Mouse (Mus musculus) monocyte, adult 59 days (primary cell): Measurements from ENCODE around the gene Hagh. TPM values are rescaled to one million over a fixed set of nuclear protein-coding genes. Genes with fewer than 3 reads are reported as not detected.

Source experiments
- total RNA-seq, 2 experiments: library from RNA; stranded (reverse); gene quantifications; one replicate each; pipeline ENCODE4 v1.2.4; 2023

Gene Hagh
- total RNA-seq = 10 to 100 TPM; 46.8 to 63.2 TPM

GRCm38 (mm10) chr17:24839842-24840241 is at the start of gene Hagh:
Gene Hagh, plus strand, starts transcription at chr17:24840143.

GRCm38 (mm10) chr17:24803952-24804951 is 35.7 kb upstream of the Hagh start, which contains the start of gene Meiob:
Gene Meiob, plus strand, starts transcription at chr17:24804289.

GRCm38 (mm10) chr17:24850065-24850772 is 10.3 kb downstream of the Hagh start, which contains the start of gene Fahd1:
Gene Fahd1, minus strand, starts transcription at chr17:24850364.

GRCm38 (mm10) chr17:24865776-24866175 is 25.8 kb downstream of the Hagh start, which contains the start of gene Igfals:
Gene Igfals, plus strand, starts transcription at chr17:24865997.

GRCm38 (mm10) chr17:24886134-24886931 is 46.4 kb downstream of the Hagh start, which contains the start of the genes Nubp2 and Spsb3:
Gene Nubp2, minus strand, starts transcription at chr17:24886349.
Gene Spsb3, plus strand, starts transcription at chr17:24886643.

GRCm38 (mm10) chr17:24894995-24895547 is 55.1 kb downstream of the Hagh start, which contains the start of the genes Eme2 and Mrps34:
Gene Eme2, minus strand, starts transcription at chr17:24895087.
Gene Mrps34, plus strand, starts transcription at chr17:24895116.

GRCm38 (mm10) chr17:24896241-24896992 is 56.5 kb downstream of the Hagh start, which contains the start of gene Nme3:
Gene Nme3, plus strand, starts transcription at chr17:24896500.

Other genes starting within 250 kb of the Hagh start
- 10 to 100 TPM; 68.8 to 75.5 TPM for gene Tsc2, start 207.5 kb upstream of the Hagh start, total RNA-seq
- 1 to 10 TPM; 1.7 to 2.5 TPM for gene Nthl1, start 207.5 kb upstream of the Hagh start, total RNA-seq
- gene Slc9a3r2, start 189.8 kb upstream of the Hagh start, total RNA-seq = 1 to 10 TPM; 2.1 to 2.9 TPM
- not detected for gene Npw, start 181.7 kb upstream of the Hagh start, total RNA-seq
- 10 to 100 TPM; 46.6 to 48.8 TPM for gene Zfp598, start 170.5 kb upstream of the Hagh start, total RNA-seq
- not detected for gene Syngr3, start 150.2 kb upstream of the Hagh start, total RNA-seq
- gene Gfer, start 144.0 kb upstream of the Hagh start, total RNA-seq = 10 to 100 TPM; 15.5 to 18.1 TPM
- gene Noxo1, start 143.9 kb upstream of the Hagh start, total RNA-seq = 1 to 10 TPM; 3.4 to 5.3 TPM
- gene Tbl3, start 132.5 kb upstream of the Hagh start, total RNA-seq = 10 to 100 TPM; 16.1 to 22.1 TPM
- not detected for gene Rnf151, start 122.1 kb upstream of the Hagh start, total RNA-seq
- gene Rps2, start 122.0 kb upstream of the Hagh start, total RNA-seq = 100 to 1,000 TPM; 714 to 754 TPM
- 100 to 1,000 TPM in 1 of 2 experiments, 10 to 100 TPM in 1; 70.4 to 102 TPM for gene Ndufb10, start 115.7 kb upstream of the Hagh start, total RNA-seq
- gene Rpl3l, start 112.3 kb upstream of the Hagh start, total RNA-seq = 1 to 10 TPM; 1.6 to 3.7 TPM
- gene Msrb1, start 103.5 kb upstream of the Hagh start, total RNA-seq = 100 to 1,000 TPM; 740 to 885 TPM
- not detected for gene Hs3st6, start 87.2 kb upstream of the Hagh start, total RNA-seq
- gene Meiob, start 35.9 kb upstream of the Hagh start, total RNA-seq = not detected
- gene Fahd1, start 10.2 kb downstream of the Hagh start, total RNA-seq = 1 to 10 TPM; 2.6 TPM
- gene Igfals, start 25.9 kb downstream of the Hagh start, total RNA-seq = 1 to 10 TPM in 1 of 2 experiments, under 1 TPM in 1; 0.84 to 1.5 TPM
- gene Nubp2, start 46.2 kb downstream of the Hagh start, total RNA-seq = 10 to 100 TPM; 60.0 to 60.2 TPM
- 10 to 100 TPM; 26.4 to 26.5 TPM for gene Spsb3, start 46.5 kb downstream of the Hagh start, total RNA-seq
- 10 to 100 TPM; 23.1 to 23.8 TPM for gene Eme2, start 54.9 kb downstream of the Hagh start, total RNA-seq
- 10 to 100 TPM; 22.5 to 29.5 TPM for gene Mrps34, start 55.0 kb downstream of the Hagh start, total RNA-seq
- gene Nme3, start 56.4 kb downstream of the Hagh start, total RNA-seq = 10 to 100 TPM; 23.7 to 24.7 TPM
- 100 to 1,000 TPM; 122 to 126 TPM for gene Mapk8ip3, start 96.8 kb downstream of the Hagh start, total RNA-seq
- gene Jpt2, start 120.5 kb downstream of the Hagh start, total RNA-seq = 10 to 100 TPM; 21.5 to 28.3 TPM
- 10 to 100 TPM; 32.5 to 47.2 TPM for gene Cramp1l, start 175.6 kb downstream of the Hagh start, total RNA-seq
- 10 to 100 TPM; 17.7 to 18.3 TPM for gene Ift140, start 175.9 kb downstream of the Hagh start, total RNA-seq
- not detected for gene Tmem204, start 243.4 kb downstream of the Hagh start, total RNA-seq